Mouse (Mus musculus): ENCODE data around the gene Gm17409. TPM values are rescaled to one million over a fixed set of nuclear protein-coding genes. Genes with fewer than 3 reads are reported as not detected.

Gm17409 gene
- polyA plus RNA-seq, 1 experiment from 2014 or later: 0.21 TPM

DNA sequence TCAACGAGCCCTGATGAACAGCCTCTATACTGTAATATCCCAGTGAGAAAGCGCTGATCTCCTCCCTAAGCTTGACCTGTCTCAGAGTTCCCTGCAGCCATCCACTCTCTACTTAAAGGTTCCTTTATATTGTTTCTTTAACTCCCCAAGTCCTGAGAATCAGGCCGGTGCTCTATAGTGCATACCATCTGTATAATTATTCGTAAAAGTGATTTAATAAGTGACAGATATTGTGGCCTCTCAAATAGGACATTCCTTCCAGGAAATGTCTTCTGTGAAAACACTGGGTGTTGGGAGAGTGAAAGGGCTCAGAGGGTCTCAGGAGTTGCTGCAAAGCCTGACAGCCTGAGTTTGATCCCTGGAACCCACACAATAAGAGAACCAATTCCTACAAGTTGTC lies 8.2 kb downstream of the Gm17409 start:
- Histone ChIP-seq H3K4me3 (ENCODE audit: low read depth, low read length) (no peak overlapping the region), H3K4me1 (ENCODE audit: control insufficient read depth, insufficient read depth, low read length) (no peaks in the 10 kb centered on the region), H3K36me3 (ENCODE audit: control insufficient read depth, insufficient read depth, low read length) (no peaks in the 10 kb centered on the region), H3K27ac (ENCODE audit: low read depth, low read length) (no peak overlapping the region), H3K4me2 (ENCODE audit: low read depth, low read length) (no peak overlapping the region), H3K9me3 (ENCODE audit: control insufficient read depth, low read length) (no peaks in the 10 kb centered on the region), H3K27me3 (ENCODE audit: control insufficient read depth, insufficient read depth, low read length) (no peaks in the 10 kb centered on the region), H3K9ac (replicated peaks; ENCODE audit: low read depth, low read length) (no peak overlapping the region)
- ATAC-seq (ENCODE audit: low read depth): no peak
- 91% methylated on average over 4 of the region's 4 CpGs for WGBS

DNA sequence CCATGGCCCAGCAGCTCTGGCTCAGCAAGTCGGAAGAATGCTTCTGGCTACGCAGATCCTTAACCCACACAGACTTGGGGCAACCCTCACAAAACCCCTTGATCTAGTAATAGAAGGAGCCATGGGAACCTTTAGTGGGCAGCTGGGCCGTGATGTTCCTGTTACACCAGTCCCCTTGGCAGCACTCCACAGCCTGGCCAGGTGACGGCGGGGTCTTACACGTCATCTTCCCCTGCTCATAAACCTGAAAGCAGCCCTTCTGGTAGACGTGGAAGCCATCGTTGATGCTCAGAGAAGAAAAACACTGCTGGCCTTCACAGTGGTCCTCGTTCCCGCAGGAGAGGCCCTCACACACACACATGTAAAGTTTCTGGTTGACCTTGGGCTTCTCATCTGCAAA lies 9.6 kb downstream of the Gm17409 start:
- no peak for ATAC-seq (ENCODE audit: low read depth)
- no peaks in the 10 kb centered on the region for H3K4me1 ChIP-seq (ENCODE audit: control insufficient read depth, insufficient read depth, low read length)
- no peak overlapping the region for H3K4me3 ChIP-seq (ENCODE audit: low read depth, low read length)
- no peaks in the 10 kb centered on the region for H3K9me3 ChIP-seq (ENCODE audit: control insufficient read depth, low read length)
- H3K27me3 ChIP-seq (ENCODE audit: control insufficient read depth, insufficient read depth, low read length): no peaks in the 10 kb centered on the region
- no peaks in the 10 kb centered on the region for H3K36me3 ChIP-seq (ENCODE audit: control insufficient read depth, insufficient read depth, low read length)
- no peak overlapping the region for H3K9ac ChIP-seq (replicated peaks; ENCODE audit: low read depth, low read length)
- no peak overlapping the region for H3K4me2 ChIP-seq (ENCODE audit: low read depth, low read length)
- WGBS: 85% methylated on average over 10 of the region's 10 CpGs
- no peak overlapping the region for H3K27ac ChIP-seq (ENCODE audit: low read depth, low read length)

DNA sequence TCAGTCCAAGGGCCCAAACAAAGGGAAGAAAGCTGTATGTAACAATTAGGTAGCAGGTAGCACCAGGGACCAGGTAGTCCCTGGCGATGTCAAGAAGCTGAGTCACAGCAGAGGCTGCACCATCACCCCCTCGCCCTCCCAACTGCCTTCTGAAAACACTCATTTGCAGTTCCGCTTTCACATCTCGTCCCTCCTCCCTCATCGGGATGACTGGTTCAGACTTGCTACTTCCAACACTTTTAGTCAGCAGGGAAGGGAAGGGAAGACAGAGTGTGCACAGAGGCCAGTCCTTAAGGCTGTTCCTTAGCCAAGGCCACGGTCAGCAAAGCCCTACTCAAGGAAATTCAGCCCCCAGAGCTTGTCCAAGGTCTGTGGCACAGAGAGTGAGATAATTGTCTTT lies 10.8 kb downstream of the Gm17409 start:
- no peaks in the 10 kb centered on the region for H3K27me3 ChIP-seq (ENCODE audit: control insufficient read depth, insufficient read depth, low read length)
- no peak overlapping the region for H3K27ac ChIP-seq (ENCODE audit: low read depth, low read length)
- ATAC-seq (ENCODE audit: low read depth): no peak
- H3K4me3 ChIP-seq (ENCODE audit: low read depth, low read length): no peak overlapping the region
- H3K4me1 ChIP-seq (ENCODE audit: control insufficient read depth, insufficient read depth, low read length): peaks cover 1% of the 10 kb centered on the region; the same call in 1 of the 2 replicates
- H3K9ac ChIP-seq (replicated peaks; ENCODE audit: low read depth, low read length): no peak overlapping the region
- no peak overlapping the region for H3K4me2 ChIP-seq (ENCODE audit: low read depth, low read length)
- H3K36me3 ChIP-seq (ENCODE audit: control insufficient read depth, insufficient read depth, low read length): no peaks in the 10 kb centered on the region
- no peaks in the 10 kb centered on the region for H3K9me3 ChIP-seq (ENCODE audit: control insufficient read depth, low read length)
- 83% methylated on average over 6 of the region's 6 CpGs for whole genome bisulfite sequencing

DNA sequence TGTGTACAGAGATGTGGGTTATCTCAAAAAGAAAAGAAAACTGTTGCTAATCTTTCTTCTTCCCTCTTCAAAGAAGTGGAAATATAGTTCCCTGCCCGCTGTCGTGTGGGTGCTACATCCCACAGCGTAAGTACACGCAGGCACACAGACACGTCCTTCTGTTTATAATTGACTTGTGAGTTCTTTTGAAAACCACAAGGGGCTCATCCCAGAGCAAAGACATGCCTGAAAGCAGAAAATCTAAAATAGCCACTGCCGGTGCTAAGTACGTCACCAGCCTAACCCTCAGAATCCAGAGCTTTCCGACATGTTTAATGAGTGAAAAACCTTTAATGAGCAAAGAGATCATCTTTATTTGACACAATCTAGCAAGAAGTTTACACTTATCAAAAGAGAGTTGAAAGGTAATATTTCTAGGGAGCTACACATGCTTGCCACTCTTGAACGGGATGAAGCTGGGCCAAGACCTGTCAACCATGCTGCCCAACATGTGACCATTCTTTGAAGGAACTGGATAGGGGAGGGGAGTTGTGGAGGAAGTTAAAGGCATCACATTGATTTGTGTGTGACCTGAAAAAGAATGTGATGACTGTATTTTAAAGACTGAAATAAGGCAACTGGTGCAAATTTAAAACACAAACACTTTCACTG lies 11.7 kb downstream of the Gm17409 start:
- H3K27me3 ChIP-seq (ENCODE audit: control insufficient read depth, insufficient read depth, low read length): no peaks in the 10 kb centered on the region
- H3K4me3 ChIP-seq (ENCODE audit: low read depth, low read length): no peak overlapping the region
- H3K27ac ChIP-seq (ENCODE audit: low read depth, low read length): no peak overlapping the region
- no peaks in the 10 kb centered on the region for H3K36me3 ChIP-seq (ENCODE audit: control insufficient read depth, insufficient read depth, low read length)
- peaks cover 4% of the 10 kb centered on the region; the same call in 1 of the 2 replicates for H3K4me1 ChIP-seq (ENCODE audit: control insufficient read depth, insufficient read depth, low read length)
- H3K4me2 ChIP-seq (ENCODE audit: low read depth, low read length): no peak overlapping the region
- ATAC-seq (ENCODE audit: low read depth): no peak
- H3K9ac ChIP-seq (replicated peaks; ENCODE audit: low read depth, low read length): no peak overlapping the region
- 72% methylated on average over 9 of the region's 9 CpGs for WGBS
- no peaks in the 10 kb centered on the region for H3K9me3 ChIP-seq (ENCODE audit: control insufficient read depth, low read length)

GRCm38 (mm10) chr2:58484284-58484965 lies 14.5 kb downstream of the Gm17409 start:
- Histone ChIP-seq H3K4me2 (ENCODE audit: low read depth, low read length) (no peak overlapping the region), H3K36me3 (ENCODE audit: control insufficient read depth, insufficient read depth, low read length) (no peaks in the 10 kb centered on the region), H3K4me1 (ENCODE audit: control insufficient read depth, insufficient read depth, low read length) (peaks cover 8% of the 10 kb centered on the region; the same call in 1 of the 2 replicates), H3K27ac (ENCODE audit: low read depth, low read length) (no peak overlapping the region), H3K4me3 (ENCODE audit: low read depth, low read length) (no peak overlapping the region), H3K9ac (replicated peaks; ENCODE audit: low read depth, low read length) (no peak overlapping the region), H3K27me3 (ENCODE audit: control insufficient read depth, insufficient read depth, low read length) (no peaks in the 10 kb centered on the region), H3K9me3 (ENCODE audit: control insufficient read depth, low read length) (no peaks in the 10 kb centered on the region)
- ATAC-seq (ENCODE audit: low read depth): peak; percentile 41; the same call in 1 of the 2 replicates
- WGBS: 67% methylated on average over 7 of the region's 7 CpGs

- no peak overlapping the region; the same call in 1 of the 2 replicates for H3K27ac ChIP-seq (ENCODE audit: low read depth, low read length)
- no peak overlapping the region for H3K9ac ChIP-seq (replicated peaks; ENCODE audit: low read depth, low read length)
- WGBS: 38% methylated on average over 4 of the region's 4 CpGs
- no peaks in the 10 kb centered on the region for H3K9me3 ChIP-seq (ENCODE audit: control insufficient read depth, low read length)
- H3K4me1 ChIP-seq (ENCODE audit: control insufficient read depth, insufficient read depth, low read length): peaks cover 8% of the 10 kb centered on the region; the same call in 1 of the 2 replicates
- no peaks in the 10 kb centered on the region for H3K27me3 ChIP-seq (ENCODE audit: control insufficient read depth, insufficient read depth, low read length)
- no peak for ATAC-seq (ENCODE audit: low read depth)
- no peaks in the 10 kb centered on the region for H3K36me3 ChIP-seq (ENCODE audit: control insufficient read depth, insufficient read depth, low read length)
- H3K4me3 ChIP-seq (ENCODE audit: low read depth, low read length): no peak overlapping the region
- no peak overlapping the region for H3K4me2 ChIP-seq (ENCODE audit: low read depth, low read length)
These were observed 15.2 kb downstream of the Gm17409 start for GRCm38 (mm10) chr2:58485152-58485551.

DNA sequence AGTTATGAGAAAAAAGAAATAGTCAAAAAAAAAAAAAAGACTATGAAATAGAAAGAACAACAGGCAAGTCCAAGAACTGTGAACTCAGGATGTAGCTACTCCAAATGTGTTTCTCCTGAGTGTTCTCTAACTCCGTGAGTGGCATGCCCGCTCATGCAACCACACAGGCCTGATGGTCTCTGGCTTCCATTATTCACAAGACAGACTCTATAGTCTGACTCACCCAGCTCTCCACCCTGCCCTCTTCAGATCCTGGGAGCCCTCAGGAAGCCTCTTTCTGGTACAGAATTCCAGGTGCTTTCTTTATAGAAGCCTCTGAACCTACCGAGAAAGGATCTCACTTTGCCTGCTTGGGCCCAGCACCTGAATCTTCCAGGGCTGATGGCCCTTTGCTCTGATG lies 15.8 kb downstream of the Gm17409 start:
- WGBS: 89% methylated on average over 3 of the region's 3 CpGs
- no peaks in the 10 kb centered on the region for H3K9me3 ChIP-seq (ENCODE audit: control insufficient read depth, low read length)
- ATAC-seq (ENCODE audit: low read depth): no peak
- H3K4me2 ChIP-seq (ENCODE audit: low read depth, low read length): no peak overlapping the region
- no peak overlapping the region for H3K27ac ChIP-seq (ENCODE audit: low read depth, low read length)
- H3K4me1 ChIP-seq (ENCODE audit: control insufficient read depth, insufficient read depth, low read length): peaks cover 8% of the 10 kb centered on the region; the same call in 1 of the 2 replicates
- H3K36me3 ChIP-seq (ENCODE audit: control insufficient read depth, insufficient read depth, low read length): no peaks in the 10 kb centered on the region
- H3K4me3 ChIP-seq (ENCODE audit: low read depth, low read length): no peak overlapping the region
- H3K9ac ChIP-seq (replicated peaks; ENCODE audit: low read depth, low read length): no peak overlapping the region
- no peaks in the 10 kb centered on the region for H3K27me3 ChIP-seq (ENCODE audit: control insufficient read depth, insufficient read depth, low read length)

DNA sequence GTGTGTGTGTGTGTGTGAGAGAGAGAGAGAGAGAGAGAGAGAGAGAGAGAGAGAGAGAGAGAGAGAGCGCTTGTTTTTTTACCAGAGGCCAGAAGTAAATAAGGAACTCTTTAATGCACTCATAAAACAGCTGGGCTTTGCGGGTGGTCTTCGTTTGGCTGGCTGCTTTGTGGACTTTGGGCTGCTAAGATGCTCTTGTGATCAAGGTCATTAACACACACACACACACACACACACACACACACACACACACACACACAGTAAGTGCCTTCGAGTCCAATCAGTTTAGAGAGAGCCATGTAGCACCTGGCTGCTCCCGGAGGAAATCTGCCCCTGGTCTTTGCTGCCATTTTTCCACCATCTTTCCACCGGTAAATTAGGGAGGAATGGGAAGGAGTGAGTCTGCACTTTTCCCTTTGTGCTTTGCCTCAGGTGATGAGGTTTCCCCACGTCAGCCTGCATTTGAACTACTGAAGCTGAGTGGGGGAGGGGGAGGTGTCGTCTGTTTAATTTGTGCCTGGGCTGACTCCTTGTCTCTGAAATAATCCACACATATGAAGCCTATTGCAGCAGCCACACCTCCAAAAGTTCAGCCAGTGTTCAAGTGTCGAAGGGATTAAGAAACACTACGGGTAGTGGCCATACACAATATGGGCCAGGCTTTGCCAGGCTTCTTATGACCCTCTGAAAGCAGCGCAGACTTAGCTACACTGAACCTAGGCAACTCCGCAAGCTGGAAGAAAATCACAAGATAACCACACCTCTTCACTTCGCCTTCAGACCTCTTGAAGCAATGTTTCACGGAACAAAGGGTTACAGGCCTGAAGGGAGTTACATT lies 16.7 kb downstream of the Gm17409 start:
- H3K4me3 ChIP-seq (ENCODE audit: low read depth, low read length): no peak overlapping the region

DNA sequence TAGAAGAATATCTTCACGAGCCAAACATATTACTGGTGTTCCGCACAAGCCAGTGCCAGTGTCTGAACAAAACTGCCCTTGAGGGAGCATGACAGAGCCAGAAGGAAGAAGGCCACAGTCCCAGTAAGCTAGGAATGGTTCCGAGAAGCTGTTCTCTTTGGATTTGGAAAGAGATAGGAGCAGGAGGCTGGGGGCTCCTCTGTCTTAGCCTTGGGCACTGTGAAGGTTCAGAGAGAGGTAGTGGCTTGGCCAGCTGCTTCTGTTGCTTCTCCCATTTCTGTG lies 17.3 kb downstream of the Gm17409 start:
- Histone ChIP-seq H3K27ac (ENCODE audit: low read depth, low read length) (no peak overlapping the region; the same call in 1 of the 2 replicates), H3K4me3 (ENCODE audit: low read depth, low read length) (no peak overlapping the region)
- WGBS: 62% methylated on average over 3 of the region's 3 CpGs

More for the DNA sequence above, 16.7 kb downstream of the Gm17409 start:
- Histone ChIP-seq H3K4me1 (ENCODE audit: control insufficient read depth, insufficient read depth, low read length) (peaks cover 8% of the 10 kb centered on the region; the same call in 1 of the 2 replicates), H3K27me3 (ENCODE audit: control insufficient read depth, insufficient read depth, low read length) (no peaks in the 10 kb centered on the region), H3K27ac (ENCODE audit: low read depth, low read length) (peak overlapping the region; percentile 12; the same call in 1 of the 2 replicates), H3K36me3 (ENCODE audit: control insufficient read depth, insufficient read depth, low read length) (no peaks in the 10 kb centered on the region), H3K4me2 (ENCODE audit: low read depth, low read length) (no peak overlapping the region), H3K9me3 (ENCODE audit: control insufficient read depth, low read length) (no peaks in the 10 kb centered on the region), H3K9ac (replicated peaks; ENCODE audit: low read depth, low read length) (no peak overlapping the region)
- ATAC-seq (ENCODE audit: low read depth): no peak
- WGBS: 55% methylated on average over 14 of the region's 14 CpGs

More for the DNA sequence above, 17.3 kb downstream of the Gm17409 start:
- Histone ChIP-seq H3K9me3 (ENCODE audit: control insufficient read depth, low read length) (no peaks in the 10 kb centered on the region), H3K27me3 (ENCODE audit: control insufficient read depth, insufficient read depth, low read length) (no peaks in the 10 kb centered on the region), H3K4me2 (ENCODE audit: low read depth, low read length) (no peak overlapping the region), H3K9ac (replicated peaks; ENCODE audit: low read depth, low read length) (no peak overlapping the region), H3K36me3 (ENCODE audit: control insufficient read depth, insufficient read depth, low read length) (no peaks in the 10 kb centered on the region), H3K4me1 (ENCODE audit: control insufficient read depth, insufficient read depth, low read length) (peaks cover 8% of the 10 kb centered on the region; the same call in 1 of the 2 replicates)
- no peak for ATAC-seq (ENCODE audit: low read depth)

All from neural tube, embryonic 14.5 days (tissue).